Mouse (Mus musculus): ENCODE data around the gene Igtp. TPM values are rescaled to one million over a fixed set of nuclear protein-coding genes. Genes with fewer than 3 reads are reported as not detected.
"Not testable (repeated sequence)": the region's sequence is repeated elsewhere in the genome, so short reads cannot be mapped to it uniquely, and the experiment has no call there.

Igtp gene
- polyA plus RNA-seq, 1 experiment from 2014 or later, result 2.4 TPM

DNA sequence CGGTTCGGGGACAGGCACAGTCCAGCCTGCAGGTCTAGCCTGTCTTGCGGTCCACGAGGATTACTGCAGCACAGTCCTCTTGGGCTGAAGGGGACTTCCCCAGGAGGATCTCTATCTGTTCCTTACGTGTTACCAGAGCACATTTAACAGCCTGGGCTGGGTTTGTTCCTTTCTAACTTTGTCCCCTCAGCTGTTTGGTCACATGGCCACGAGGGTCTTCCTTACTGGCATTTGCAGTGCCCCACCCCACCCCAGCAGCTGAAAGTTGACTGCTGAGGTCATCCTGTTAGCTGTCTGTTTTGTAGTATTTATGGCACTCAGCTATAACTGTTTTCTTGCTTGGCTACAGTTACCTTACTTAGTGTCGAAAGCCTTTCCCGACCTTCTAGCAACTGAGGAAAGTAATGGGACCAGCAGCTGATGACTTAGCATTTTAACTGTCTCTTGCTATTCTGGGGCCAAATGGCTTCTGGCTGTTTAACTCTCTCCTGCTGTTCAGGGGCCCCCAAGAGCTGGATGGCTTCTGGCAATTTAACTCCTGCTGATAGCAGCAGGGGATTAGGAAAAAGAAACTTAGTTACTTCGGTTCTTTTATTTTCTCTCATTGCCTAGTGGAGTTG, 11.8 kb downstream of the Igtp start:
- WGBS, result 24% methylated on average over 9 of the region's 9 CpGs
- ATAC-seq (ENCODE audit: low FRiP score) (no peak), DNase-seq (ENCODE audit: low spot score) (no peak)
- Histone ChIP-seq H3K27ac (no peak overlapping the region), H3K9me3 (ENCODE audit: control insufficient read depth, low read length) (no peaks in the 10 kb centered on the region), H3K4me2 (replicated peaks) (no peak overlapping the region), H3K9ac (no peak overlapping the region), H3K36me3 (replicated peaks; ENCODE audit: control insufficient read depth, insufficient read depth) (no peaks in the 10 kb centered on the region), H3K4me1 (replicated peaks; ENCODE audit: control insufficient read depth, insufficient read depth, low read length) (no peaks in the 10 kb centered on the region), H3K27me3 (ENCODE audit: control insufficient read depth, insufficient read depth, low read length) (no peaks in the 10 kb centered on the region), H3K4me3 (replicated peaks; ENCODE audit: low read length) (no peak overlapping the region)

- Histone ChIP-seq H3K36me3 (replicated peaks; ENCODE audit: control insufficient read depth, insufficient read depth) (no peaks in the 10 kb centered on the region), H3K4me2 (replicated peaks) (no peak overlapping the region), H3K9me3 (ENCODE audit: control insufficient read depth, low read length) (no peaks in the 10 kb centered on the region), H3K4me1 (replicated peaks; ENCODE audit: control insufficient read depth, insufficient read depth, low read length) (no peaks in the 10 kb centered on the region), H3K27me3 (ENCODE audit: control insufficient read depth, insufficient read depth, low read length) (no peaks in the 10 kb centered on the region), H3K9ac (no peak overlapping the region), H3K4me3 (replicated peaks; ENCODE audit: low read length) (no peak overlapping the region), H3K27ac (no peak overlapping the region)
- 14% methylated on average over 2 of the region's 2 CpGs for WGBS
- DNase-seq (ENCODE audit: low spot score) (no peak), ATAC-seq (ENCODE audit: low FRiP score) (no peak)
These were observed 12.3 kb downstream of the Igtp start for GRCm38 (mm10) chr11:58211682-58212067.

GRCm38 (mm10) chr11:58213673-58214342, 14.5 kb downstream of the Igtp start:
- Histone ChIP-seq H3K4me1 (replicated peaks; ENCODE audit: control insufficient read depth, insufficient read depth, low read length) (no peaks in the 10 kb centered on the region), H3K27ac (no peak overlapping the region), H3K36me3 (replicated peaks; ENCODE audit: control insufficient read depth, insufficient read depth) (no peaks in the 10 kb centered on the region), H3K4me3 (replicated peaks; ENCODE audit: low read length) (no peak overlapping the region), H3K27me3 (ENCODE audit: control insufficient read depth, insufficient read depth, low read length) (no peaks in the 10 kb centered on the region), H3K9me3 (ENCODE audit: control insufficient read depth, low read length) (no peaks in the 10 kb centered on the region), H3K9ac (no peak overlapping the region), H3K4me2 (replicated peaks) (no peak overlapping the region)
- 88% methylated on average over 7 of the region's 7 CpGs for WGBS
- DNase-seq (ENCODE audit: low spot score) (no peak), ATAC-seq (ENCODE audit: low FRiP score) (no peak)

DNA sequence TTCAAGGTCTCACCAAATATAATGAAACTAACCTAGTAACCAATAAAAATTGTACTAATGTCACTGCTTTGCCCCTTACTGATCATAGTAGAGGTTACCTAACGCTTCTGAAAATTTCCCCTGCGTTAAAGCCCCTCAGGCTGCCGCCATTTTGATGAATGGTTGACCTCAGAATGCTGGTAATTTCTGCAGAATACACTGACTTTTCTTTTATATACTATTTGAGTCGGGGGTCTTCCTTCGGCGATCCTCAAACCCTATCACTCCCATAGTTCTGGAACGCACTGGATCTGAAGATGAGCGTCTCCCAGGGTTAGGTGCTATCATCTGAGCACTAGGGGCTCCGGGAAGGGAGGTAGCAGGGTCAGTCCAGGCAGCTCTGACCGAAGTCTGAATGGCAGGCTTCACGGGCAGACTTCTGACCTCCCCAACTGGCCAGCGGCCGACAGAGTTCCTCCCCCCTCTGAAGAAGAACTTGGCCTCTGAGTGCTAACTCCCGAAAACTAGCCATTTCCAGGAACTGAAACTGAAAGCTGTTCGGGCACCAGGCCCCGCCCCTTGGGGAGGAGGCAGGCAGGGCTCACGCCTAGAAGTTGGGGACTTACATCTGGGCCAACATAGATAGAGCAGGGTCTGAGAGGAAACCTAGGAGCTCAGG, 15.2 kb downstream of the Igtp start:
- no peak for ATAC-seq (ENCODE audit: low FRiP score)

GRCm38 (mm10) chr11:58215049-58215430, 15.7 kb downstream of the Igtp start:
- not testable (repeated sequence) for DNase-seq (ENCODE audit: low spot score); ATAC-seq (ENCODE audit: low FRiP score); H3K36me3 ChIP-seq (replicated peaks; ENCODE audit: control insufficient read depth, insufficient read depth); H3K9ac ChIP-seq; H3K27me3 ChIP-seq (ENCODE audit: control insufficient read depth, insufficient read depth, low read length); H3K4me1 ChIP-seq (replicated peaks; ENCODE audit: control insufficient read depth, insufficient read depth, low read length); H3K9me3 ChIP-seq (ENCODE audit: control insufficient read depth, low read length); H3K27ac ChIP-seq; H3K4me3 ChIP-seq (replicated peaks; ENCODE audit: low read length)
- 55% methylated on average over 2 of the region's 3 CpGs for WGBS
- peak overlapping the region; percentile 33 for H3K4me2 ChIP-seq (replicated peaks)

More for the DNA sequence above, 15.2 kb downstream of the Igtp start:
- H3K4me1 ChIP-seq (replicated peaks; ENCODE audit: control insufficient read depth, insufficient read depth, low read length), result no peaks in the 10 kb centered on the region
- H3K9me3 ChIP-seq (ENCODE audit: control insufficient read depth, low read length), result no peaks in the 10 kb centered on the region
- H3K36me3 ChIP-seq (replicated peaks; ENCODE audit: control insufficient read depth, insufficient read depth), result no peaks in the 10 kb centered on the region
- peak overlapping the region; percentile 33 for H3K4me2 ChIP-seq (replicated peaks)
- peak; percentile 35 for DNase-seq (ENCODE audit: low spot score)
- 46% methylated on average over 16 of the region's 17 CpGs for WGBS
- H3K9ac ChIP-seq, result no peak overlapping the region
- H3K27me3 ChIP-seq (ENCODE audit: control insufficient read depth, insufficient read depth, low read length), result no peaks in the 10 kb centered on the region
- H3K27ac ChIP-seq, result no peak overlapping the region
- no peak overlapping the region for H3K4me3 ChIP-seq (replicated peaks; ENCODE audit: low read length)

DNA sequence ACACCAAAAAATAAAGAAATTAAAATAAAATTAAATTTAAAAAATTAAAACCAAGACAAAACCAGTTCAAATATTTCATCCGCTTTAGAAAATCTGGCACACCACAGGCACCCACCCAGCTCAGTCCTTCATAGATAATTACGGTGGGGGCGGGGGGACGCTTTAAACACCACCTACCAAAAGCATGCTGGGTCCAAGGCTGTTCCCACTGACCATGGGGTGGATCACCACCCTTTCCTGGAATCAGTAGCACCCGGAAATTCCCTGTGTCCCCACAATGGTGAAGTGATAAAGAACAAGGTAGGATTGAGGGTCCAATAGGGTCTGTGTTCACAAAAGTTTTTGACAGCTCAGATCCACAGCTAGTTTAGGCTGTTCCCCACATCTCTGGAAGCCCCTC, 16.5 kb downstream of the Igtp start:
- Histone ChIP-seq H3K4me3 (replicated peaks; ENCODE audit: low read length) (no peak overlapping the region), H3K36me3 (replicated peaks; ENCODE audit: control insufficient read depth, insufficient read depth) (no peaks in the 10 kb centered on the region), H3K4me1 (replicated peaks; ENCODE audit: control insufficient read depth, insufficient read depth, low read length) (no peaks in the 10 kb centered on the region), H3K9me3 (ENCODE audit: control insufficient read depth, low read length) (no peaks in the 10 kb centered on the region), H3K4me2 (replicated peaks) (no peak overlapping the region), H3K27me3 (ENCODE audit: control insufficient read depth, insufficient read depth, low read length) (no peaks in the 10 kb centered on the region), H3K9ac (no peak overlapping the region), H3K27ac (no peak overlapping the region)
- DNase-seq (ENCODE audit: low spot score), result no peak
- WGBS, result 83% methylated on average over 5 of the region's 5 CpGs
- ATAC-seq (ENCODE audit: low FRiP score), result no peak

- H3K4me3 ChIP-seq (replicated peaks; ENCODE audit: low read length), result no peak overlapping the region
- no peak overlapping the region for H3K4me2 ChIP-seq (replicated peaks)
- H3K4me1 ChIP-seq (replicated peaks; ENCODE audit: control insufficient read depth, insufficient read depth, low read length), result no peaks in the 10 kb centered on the region
- H3K9me3 ChIP-seq (ENCODE audit: control insufficient read depth, low read length), result no peaks in the 10 kb centered on the region
- no peak for ATAC-seq (ENCODE audit: low FRiP score)
- H3K36me3 ChIP-seq (replicated peaks; ENCODE audit: control insufficient read depth, insufficient read depth), result no peaks in the 10 kb centered on the region
- no peak for DNase-seq (ENCODE audit: low spot score)
- 93% methylated on average over 6 of the region's 6 CpGs for WGBS
- no peak overlapping the region for H3K27ac ChIP-seq
- H3K9ac ChIP-seq, result no peak overlapping the region
- H3K27me3 ChIP-seq (ENCODE audit: control insufficient read depth, insufficient read depth, low read length), result no peaks in the 10 kb centered on the region
These were observed 17.5 kb downstream of the Igtp start for GRCm38 (mm10) chr11:58216823-58217222.

DNA sequence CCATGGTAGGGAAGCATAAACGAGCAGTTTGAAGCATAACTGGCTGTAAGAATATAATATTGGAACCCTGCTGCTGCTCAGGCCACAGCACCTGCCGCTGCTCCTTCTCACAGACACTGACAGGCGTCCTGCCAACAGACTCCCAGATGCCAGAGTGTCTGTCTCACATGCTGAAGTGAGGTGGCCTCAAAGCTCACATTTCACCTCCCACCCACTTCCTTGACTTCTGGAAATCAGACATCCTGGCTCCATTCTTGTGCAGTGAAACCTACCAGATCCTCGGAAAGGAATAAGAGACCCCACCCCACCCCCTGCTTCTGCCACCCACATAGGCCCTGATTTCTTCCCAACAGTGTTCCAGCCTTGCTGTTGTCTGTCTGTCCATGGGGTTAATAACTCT, 24.4 kb downstream of the Igtp start:
- no peak for DNase-seq (ENCODE audit: low spot score)
- Histone ChIP-seq H3K4me1 (replicated peaks; ENCODE audit: control insufficient read depth, insufficient read depth, low read length) (no peaks in the 10 kb centered on the region), H3K27ac (no peak overlapping the region), H3K4me2 (replicated peaks) (no peak overlapping the region), H3K36me3 (replicated peaks; ENCODE audit: control insufficient read depth, insufficient read depth) (no peaks in the 10 kb centered on the region), H3K9ac (no peak overlapping the region), H3K9me3 (ENCODE audit: control insufficient read depth, low read length) (no peaks in the 10 kb centered on the region), H3K4me3 (replicated peaks; ENCODE audit: low read length) (no peak overlapping the region), H3K27me3 (ENCODE audit: control insufficient read depth, insufficient read depth, low read length) (no peaks in the 10 kb centered on the region)
- no peak for ATAC-seq (ENCODE audit: low FRiP score)
- 50% methylated on average over 4 of the region's 4 CpGs for WGBS

DNA sequence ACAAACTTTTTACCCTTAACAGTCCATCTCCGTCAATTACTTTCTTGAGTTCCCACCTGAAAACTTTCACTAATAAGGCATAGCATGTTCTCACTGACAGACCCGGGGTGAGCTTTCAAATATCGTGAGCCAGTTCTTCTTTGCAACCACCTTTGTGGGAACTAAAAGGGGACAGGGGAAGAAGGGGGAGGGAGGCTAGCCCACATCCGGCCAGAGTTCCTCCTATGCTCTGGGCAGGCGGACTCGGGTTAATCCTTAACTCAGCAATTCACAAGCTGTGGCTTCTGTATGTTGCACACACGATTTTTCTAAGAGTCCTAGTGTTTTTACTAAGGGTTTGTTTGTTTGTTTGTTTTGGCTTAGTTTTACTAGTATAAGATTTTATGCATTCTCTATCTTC, 25.0 kb downstream of the Igtp start:
- WGBS, result 58% methylated on average over 7 of the region's 7 CpGs
- no peak overlapping the region for H3K4me2 ChIP-seq (replicated peaks)
- no peak overlapping the region for H3K4me3 ChIP-seq (replicated peaks; ENCODE audit: low read length)
- H3K9ac ChIP-seq, result no peak overlapping the region
- H3K27ac ChIP-seq, result no peak overlapping the region
- ATAC-seq (ENCODE audit: low FRiP score) (no peak), DNase-seq (ENCODE audit: low spot score) (no peak)
- H3K36me3 ChIP-seq (replicated peaks; ENCODE audit: control insufficient read depth, insufficient read depth), result no peaks in the 10 kb centered on the region
- no peaks in the 10 kb centered on the region for H3K27me3 ChIP-seq (ENCODE audit: control insufficient read depth, insufficient read depth, low read length)
- no peaks in the 10 kb centered on the region for H3K4me1 ChIP-seq (replicated peaks; ENCODE audit: control insufficient read depth, insufficient read depth, low read length)
- H3K9me3 ChIP-seq (ENCODE audit: control insufficient read depth, low read length), result no peaks in the 10 kb centered on the region

Measured in hindbrain, embryonic 14.5 days (tissue).